Mouse (Mus musculus) ES-CJ7 (cell line): Measurements from ENCODE around the gene Prl7a1.

Experiments used
- DNase-seq: peaks from one replicate; pipeline ENCODE4 v3.0.0; 2011; ENCODE audit warnings: low read depth, low spot score

The Prl7a1 gene

DNA sequence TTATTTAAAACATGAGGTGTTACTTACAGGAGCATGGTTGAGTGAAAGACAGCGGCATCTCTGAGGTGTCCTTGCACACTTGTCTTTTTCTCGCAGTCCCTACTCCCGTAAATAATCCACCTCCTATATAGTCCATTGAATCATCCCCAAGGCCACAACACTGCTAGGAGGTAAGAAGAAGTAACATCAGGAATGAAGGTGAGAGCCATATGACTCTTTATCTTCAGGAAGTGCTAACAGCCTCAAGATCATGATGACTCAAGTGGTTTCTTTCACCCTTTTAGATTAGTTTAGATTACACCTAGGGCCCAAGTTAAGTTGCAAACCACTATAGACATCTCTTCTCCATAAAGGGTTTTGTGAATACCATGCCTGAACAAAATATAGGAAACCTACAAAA lies at the start of gene Prl7a1:
Gene Prl7a1, minus strand, starts transcription at position 101 of the 400 bp plus-strand sequence.
- DNase-seq = no peak

DNA sequence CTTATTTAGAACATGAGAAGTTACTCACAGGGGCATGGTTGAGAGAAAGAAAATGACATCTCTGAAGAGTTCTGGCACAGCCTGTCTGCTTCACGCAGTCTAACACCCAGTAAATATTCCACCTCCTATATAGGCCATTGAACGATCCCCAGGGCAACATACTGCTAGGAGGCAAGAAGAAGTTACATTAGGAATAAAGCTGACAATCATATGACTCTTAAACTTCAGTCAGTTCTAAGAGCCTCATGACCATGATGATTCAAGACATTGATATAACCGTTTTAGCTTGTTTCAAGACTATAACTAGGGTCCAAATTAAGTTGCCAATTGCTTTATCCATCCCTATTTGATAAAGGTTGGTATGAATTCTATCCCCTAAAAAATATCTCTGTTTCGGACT lies 25.6 kb upstream of the Prl7a1 start, which contains the start of gene Prl7a2:
Gene Prl7a2, minus strand, starts transcription at position 101 of the 400 bp plus-strand sequence.
- no peak for DNase-seq

DNA sequence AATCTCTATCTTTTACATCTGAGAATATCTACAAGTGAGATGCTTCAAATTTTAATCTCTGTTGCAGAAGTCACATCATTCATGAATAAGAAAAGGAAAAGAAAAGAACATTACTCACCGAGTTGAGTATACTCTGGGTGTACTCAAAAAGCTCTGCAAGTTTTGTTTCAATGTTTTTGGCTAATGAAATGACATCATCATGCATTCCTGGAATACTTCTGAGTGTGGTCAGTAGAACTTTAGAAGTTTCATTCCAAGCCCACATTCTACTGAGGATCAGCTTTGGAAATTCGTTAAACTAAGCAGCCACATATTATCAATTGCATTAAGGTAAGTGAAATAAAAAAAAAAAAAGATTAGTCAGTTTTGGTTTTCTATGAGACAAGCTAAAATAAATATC lies 18.5 kb upstream of the Prl7a1 start:
- DNase-seq = no peak

DNA sequence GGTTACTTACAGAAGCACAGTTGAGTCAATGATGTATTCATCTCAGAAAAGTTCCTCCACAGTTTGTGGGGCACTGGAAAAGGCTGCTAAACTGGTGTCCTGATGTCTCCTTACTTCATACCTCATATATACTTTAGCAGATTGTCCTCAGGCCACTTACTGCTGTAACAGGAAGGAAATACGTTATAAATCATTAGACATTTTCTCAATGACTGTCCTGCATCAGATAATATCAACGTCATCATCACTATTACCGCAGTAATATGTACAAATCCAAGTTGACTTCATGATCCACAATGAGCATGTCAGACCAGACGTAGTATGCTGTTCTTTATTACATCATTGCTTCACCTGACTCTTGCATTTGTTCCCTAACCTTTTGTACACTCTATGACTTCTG lies 31.8 kb downstream of the Prl7a1 start, which contains the start of gene Prl7b1:
Gene Prl7b1, minus strand, starts transcription at position 101 of the 400 bp plus-strand sequence.
- no peak for DNase-seq
